Mouse (Mus musculus) spleen, adult 2 months (tissue): Measurements from ENCODE around the gene Fam169b. TPM values are rescaled to one million over a fixed set of nuclear protein-coding genes. Genes with fewer than 3 reads are reported as not detected.

Experiments
- DNase-seq, 2 experiments: peaks; one replicate each; pipeline versions ENCODE4 v3.0.0 to v3.0.0-alpha.2; 2012 to 2021; ENCODE audit warnings: low spot score in 2 of 2, low read depth in 1 of 2
- H3K27ac ChIP-seq: fragments of 200-500 bp; 2 replicates; pipeline ENCODE4 v1.5.1; 2012; ENCODE audit warnings: low read length, inconsistent platforms; ENCODE audit not compliant: insufficient read depth
- H3K27me3 ChIP-seq: fragments of 200-500 bp; 2 replicates; pipeline ENCODE4 v1.6.1; 2012; ENCODE audit warnings: mild to moderate bottlenecking, moderate library complexity, low read length, inconsistent platforms; ENCODE audit not compliant: control insufficient read depth, insufficient read depth
- H3K36me3 ChIP-seq: fragments of 200-500 bp; 2 replicates; pipeline ENCODE4 v1.6.1; 2012; ENCODE audit warnings: mild to moderate bottlenecking, low read length, inconsistent platforms; ENCODE audit not compliant: control insufficient read depth, insufficient read depth
- H3K4me1 ChIP-seq: fragments of 200-500 bp; 2 replicates; pipeline ENCODE4 v1.6.1; 2011; ENCODE audit warnings: inconsistent platforms; ENCODE audit not compliant: control insufficient read depth, insufficient read depth, insufficient read length
- H3K4me3 ChIP-seq: fragments of 200-500 bp; 2 replicates; pipeline ENCODE4 v1.5.1; 2011; ENCODE audit warnings: mild to moderate bottlenecking, inconsistent platforms; ENCODE audit not compliant: insufficient read depth, insufficient read length; ENCODE audit errors: extremely low read depth
- CTCF ChIP-seq: fragments of 200-500 bp; IDR thresholded peaks from 2 replicates; pipeline ENCODE4 v1.5.1; 2011; ENCODE audit warnings: mild to moderate bottlenecking, inconsistent platforms; ENCODE audit not compliant: insufficient read depth, insufficient read length, insufficient replicate concordance; ENCODE audit errors: extremely low read depth
- POLR2A ChIP-seq: fragments of 200-500 bp; IDR thresholded peaks from 2 replicates; pipeline ENCODE4 v1.6.1; 2011; ENCODE audit warnings: low read depth, low read length, inconsistent platforms
- WGBS: fragments of 180-500 bp; shearing (Covaris S2); methylation state at CpG from one replicate; pipeline ENCODE4 v1.1.7; 2018; 5-methylcytosine and 5-hydroxymethylcytosine counted together
- polyA plus RNA-seq: library from polyadenylated mRNA; depleted of rRNA; stranded (reverse); fragments of >200 nt; gene quantifications from 2 replicates; pipeline ENCODE4 v1.2.3, GENCODE M21; 2012

Fam169b gene
- polyA plus RNA-seq, 1 experiment: 27.9 TPM

DNA sequence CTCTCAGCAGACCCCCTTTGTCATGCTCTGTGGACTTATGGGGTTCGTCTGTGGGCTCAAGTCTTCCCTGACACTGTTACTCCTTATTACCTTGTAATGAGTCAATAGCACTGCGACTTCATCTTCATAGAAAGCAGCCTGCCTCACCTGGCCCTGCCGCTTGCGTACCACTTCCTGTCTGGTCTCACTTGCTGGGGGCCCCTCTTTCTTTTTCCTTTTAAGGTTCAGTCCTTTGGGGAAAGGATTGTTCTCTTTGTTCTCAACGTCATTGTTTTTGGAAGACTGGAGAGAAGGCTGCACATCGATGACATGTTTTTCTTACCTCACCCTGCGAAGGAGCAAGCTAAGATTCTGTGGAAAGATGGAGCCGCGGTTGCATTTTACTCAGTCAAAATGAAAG, 55.4 kb downstream of the Fam169b start:
- TF ChIP-seq CTCF (no peak), POLR2A (no peak)
- Histone ChIP-seq H3K4me1 (no peaks in the 10 kb centered on the region; the same call in 1 of the 2 replicates), H3K27ac (no peak overlapping the region), H3K27me3 (no peaks in the 10 kb centered on the region), H3K36me3 (peaks cover 12% of the 10 kb centered on the region), H3K4me3 (no peak overlapping the region)
- DNase-seq: no peak
- WGBS: 63% methylated on average over 9 of the region's 9 CpGs

DNA sequence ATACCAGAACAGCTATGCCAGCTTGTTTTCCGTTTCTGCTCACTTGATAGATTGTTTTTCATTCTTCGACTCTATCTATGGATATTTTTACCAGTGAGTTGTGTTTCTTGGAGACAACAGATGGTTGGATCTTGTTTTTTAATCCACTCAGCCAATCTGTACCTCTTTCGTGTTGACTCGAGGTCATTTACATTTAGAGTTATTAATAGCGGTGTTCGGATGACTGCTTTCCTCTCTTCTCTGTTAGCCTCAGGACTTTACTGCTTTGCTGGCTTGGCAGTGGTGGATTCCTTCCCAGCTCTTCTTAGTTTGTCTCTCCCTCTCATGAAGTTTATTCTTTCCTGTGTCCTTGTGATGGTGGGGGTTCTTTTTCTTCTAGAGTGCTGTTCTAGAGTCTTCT, 59.2 kb downstream of the Fam169b start:
- no peak overlapping the region for H3K4me3 ChIP-seq
- no peak overlapping the region for H3K27ac ChIP-seq
- TF ChIP-seq POLR2A (no peak), CTCF (no peak)
- H3K4me1 ChIP-seq: no peaks in the 10 kb centered on the region; the same call in 1 of the 2 replicates
- H3K27me3 ChIP-seq: no peaks in the 10 kb centered on the region
- 91% methylated on average over 6 of the region's 6 CpGs for WGBS
- H3K36me3 ChIP-seq: peaks cover 19% of the 10 kb centered on the region
- no peak for DNase-seq

DNA sequence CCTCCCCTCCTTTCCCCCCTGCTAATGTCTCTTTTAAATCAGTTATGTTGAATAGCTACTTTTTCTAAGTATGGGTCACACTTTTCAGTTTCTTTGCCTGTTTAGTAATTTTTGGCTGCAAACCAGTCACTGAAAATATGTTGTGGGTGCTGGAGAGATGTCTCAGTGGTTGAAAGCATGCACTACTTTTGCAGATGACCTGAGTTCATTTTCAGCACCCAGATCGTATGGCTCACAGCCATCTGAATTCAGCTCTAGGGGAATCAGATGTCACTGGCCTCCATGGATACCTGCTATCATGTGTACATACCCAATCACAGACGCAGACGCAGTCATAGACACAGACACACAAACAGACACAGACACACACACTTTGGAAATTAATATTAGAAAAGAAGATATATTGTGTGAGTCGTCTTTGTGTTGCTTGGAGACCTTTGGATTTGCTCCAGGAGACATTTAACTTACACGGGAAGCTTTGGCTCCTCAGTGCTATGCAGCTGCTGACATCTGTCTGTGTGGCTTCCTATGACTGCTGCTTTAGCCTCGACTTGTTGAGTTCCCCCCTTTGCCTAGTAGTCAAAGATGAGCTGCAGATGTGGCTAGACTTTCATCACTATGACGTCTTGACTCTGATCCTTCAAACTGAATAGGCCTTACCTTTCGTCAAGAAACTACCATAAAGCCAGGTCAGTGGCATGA, 63.6 kb downstream of the Fam169b start:
- 78% methylated on average over 8 of the region's 8 CpGs for whole genome bisulfite sequencing
- DNase-seq: no peak
- TF ChIP-seq POLR2A: no peak
- Histone ChIP-seq H3K4me1 (no peaks in the 10 kb centered on the region), H3K27me3 (no peaks in the 10 kb centered on the region), H3K36me3 (peaks cover 18% of the 10 kb centered on the region), H3K4me3 (no peak overlapping the region), H3K27ac (no peak overlapping the region)

DNA sequence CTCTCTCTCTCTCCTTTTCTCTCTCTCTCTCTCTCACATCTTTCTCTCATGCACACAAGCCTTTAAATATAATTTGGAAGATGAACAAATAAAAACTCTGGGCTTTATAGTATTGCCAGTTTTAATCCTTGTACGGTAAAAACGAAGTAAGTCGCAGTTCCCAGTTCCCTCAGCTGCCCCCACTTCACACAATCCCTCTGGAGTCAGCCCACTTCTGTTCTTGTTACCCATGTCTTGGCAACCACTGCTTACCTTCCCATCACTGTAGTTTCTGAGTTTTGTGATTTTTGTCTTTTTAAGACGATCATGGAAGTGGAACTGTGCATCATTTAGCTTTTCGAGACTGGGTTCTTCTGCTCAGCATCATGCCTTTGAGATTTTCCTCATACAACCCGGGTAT, 65.0 kb downstream of the Fam169b start:
- no peaks in the 10 kb centered on the region for H3K4me1 ChIP-seq
- DNase-seq: no peak
- no peaks in the 10 kb centered on the region for H3K27me3 ChIP-seq
- peaks cover 19% of the 10 kb centered on the region for H3K36me3 ChIP-seq
- TF ChIP-seq POLR2A (no peak), CTCF (no peak)
- no peak overlapping the region for H3K4me3 ChIP-seq
- no peak overlapping the region for H3K27ac ChIP-seq
- 91% methylated on average over 6 of the region's 6 CpGs for WGBS

DNA sequence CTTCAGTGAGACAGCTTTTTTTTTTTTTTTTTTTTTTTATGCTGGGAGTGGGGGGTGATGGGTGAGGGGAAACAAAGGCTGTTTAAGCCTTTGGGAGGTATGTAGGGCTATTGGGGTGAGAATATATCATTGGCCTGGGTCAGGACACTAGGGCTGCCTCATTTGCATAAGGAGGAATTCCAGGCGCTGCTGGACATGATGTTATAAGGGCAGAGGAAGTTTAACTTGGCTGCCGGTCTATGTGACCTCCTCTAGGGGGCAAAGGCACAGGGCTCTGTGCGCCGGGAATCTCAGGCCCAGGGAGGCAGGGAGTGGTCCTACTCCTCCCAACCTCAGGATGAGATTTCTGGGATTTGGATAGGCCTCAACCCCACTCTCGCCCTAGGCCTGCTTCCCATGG, 70.9 kb downstream of the Fam169b start:
- DNase-seq: no peak
- 93% methylated on average over 5 of the region's 5 CpGs for WGBS

DNA sequence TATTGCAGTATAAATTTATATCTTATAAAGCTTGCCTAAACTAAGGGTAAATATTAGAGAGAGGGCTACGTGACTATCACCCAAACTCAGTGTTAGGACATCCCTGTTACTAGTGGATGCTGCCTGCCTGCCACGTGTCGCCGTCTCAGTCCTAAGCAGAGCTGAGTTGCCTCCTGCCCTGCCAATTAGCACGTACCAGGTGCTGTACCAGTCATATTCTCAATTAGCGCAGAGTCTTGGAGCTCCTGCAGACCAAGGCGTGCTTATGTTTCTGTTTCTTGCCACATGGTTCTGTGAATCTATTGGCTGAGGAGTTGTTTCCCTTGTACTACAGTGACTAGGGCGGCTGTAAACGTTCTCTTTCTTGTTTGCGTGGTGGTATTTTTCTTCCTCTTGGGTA, 72.3 kb downstream of the Fam169b start:
- Histone ChIP-seq H3K4me3 (no peak overlapping the region), H3K27me3 (no peaks in the 10 kb centered on the region), H3K27ac (no peak overlapping the region), H3K4me1 (no peaks in the 10 kb centered on the region), H3K36me3 (peaks cover 20% of the 10 kb centered on the region)
- TF ChIP-seq POLR2A: no peak
- no peak for TF ChIP-seq CTCF
- no peak for DNase-seq
- WGBS: 90% methylated on average over 10 of the region's 10 CpGs

More for the DNA sequence above, 70.9 kb downstream of the Fam169b start:
- H3K4me3 ChIP-seq: no peak overlapping the region
- H3K36me3 ChIP-seq: peaks cover 11% of the 10 kb centered on the region
- no peak overlapping the region for H3K27ac ChIP-seq
- no peaks in the 10 kb centered on the region for H3K27me3 ChIP-seq
- no peaks in the 10 kb centered on the region for H3K4me1 ChIP-seq
- TF ChIP-seq CTCF: no peak
- no peak for TF ChIP-seq POLR2A

DNA sequence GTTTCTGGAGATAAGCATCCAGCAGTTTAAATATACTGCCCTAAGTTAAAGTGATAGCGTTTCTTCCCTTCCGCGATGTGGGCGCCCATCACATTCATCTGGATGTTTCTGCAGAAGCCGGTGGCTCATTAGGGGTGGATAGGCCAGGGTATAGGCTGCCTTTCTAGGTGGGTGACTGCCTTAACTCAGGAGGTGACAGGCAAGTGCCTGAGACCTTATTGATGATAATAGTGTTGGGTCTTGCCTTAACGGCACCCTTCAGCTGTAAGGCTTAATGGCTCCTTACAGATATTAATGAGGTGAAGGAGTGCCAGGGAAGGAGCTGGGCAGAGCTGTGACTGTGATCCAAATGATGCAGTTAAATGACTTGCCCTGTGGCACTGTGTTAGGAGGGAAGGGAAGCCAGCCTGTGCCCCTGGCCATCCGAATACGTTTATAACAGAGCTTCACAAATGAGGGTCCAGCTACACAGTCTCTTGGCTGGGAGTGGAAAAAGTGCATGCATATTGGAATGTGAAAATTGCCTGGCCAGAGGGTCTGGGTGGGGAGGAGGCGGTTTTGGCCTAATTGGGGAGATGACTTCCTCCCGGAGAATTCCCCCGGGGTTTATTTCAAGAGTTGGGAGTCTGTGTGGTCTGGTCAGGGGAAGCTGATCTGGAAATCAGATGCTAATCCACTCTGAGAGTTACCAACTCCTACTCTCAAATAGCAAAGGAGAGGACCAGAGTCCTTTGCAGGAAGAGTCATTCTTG, 81.9 kb downstream of the Fam169b start:
- 90% methylated on average over 11 of the region's 11 CpGs for WGBS
- H3K4me3 ChIP-seq: no peak overlapping the region
- H3K36me3 ChIP-seq: peaks cover 37% of the 10 kb centered on the region
- no peak for TF ChIP-seq CTCF
- no peak for TF ChIP-seq POLR2A
- DNase-seq: no peak
- H3K27me3 ChIP-seq: no peaks in the 10 kb centered on the region
- no peak overlapping the region for H3K27ac ChIP-seq
- no peaks in the 10 kb centered on the region for H3K4me1 ChIP-seq
